Mouse (Mus musculus) testis, adult 2 months (tissue): Measurements from ENCODE around the gene Dexi.

Source experiments
- CTCF ChIP-seq: fragments of 200-500 bp; IDR thresholded peaks from 2 replicates; pipeline ENCODE4 v1.5.1; 2012; ENCODE audit warnings: low read depth, mild to moderate bottlenecking, inconsistent platforms, low read length, moderate library complexity; ENCODE audit not compliant: control insufficient read depth, insufficient read depth, insufficient replicate concordance
- POLR2A ChIP-seq: fragments of 200-500 bp; IDR thresholded peaks from 2 replicates; pipeline ENCODE4 v1.6.1; 2012; ENCODE audit warnings: low read depth, mild to moderate bottlenecking, inconsistent platforms, low read length, moderate library complexity; ENCODE audit not compliant: control insufficient read depth

GRCm38 (mm10) chr16:10523650-10524049 lies 19.2 kb downstream of the Dexi start:
- TF ChIP-seq CTCF (no peak), POLR2A (no peak)
